Mouse (Mus musculus): ENCODE results near the gene Senp6. TPM values are rescaled to one million over a fixed set of nuclear protein-coding genes. Genes with fewer than 3 reads are reported as not detected.
A peak's percentile ranks its signal among the peaks of the same experiment; 100 is the strongest.
"Not testable (repeated sequence)": the region's sequence is repeated elsewhere in the genome, so short reads cannot be mapped to it uniquely, and the experiment has no call there.

The Senp6 gene
- polyA plus RNA-seq, 1 experiment from 2014 or later: 58.4 TPM

DNA sequence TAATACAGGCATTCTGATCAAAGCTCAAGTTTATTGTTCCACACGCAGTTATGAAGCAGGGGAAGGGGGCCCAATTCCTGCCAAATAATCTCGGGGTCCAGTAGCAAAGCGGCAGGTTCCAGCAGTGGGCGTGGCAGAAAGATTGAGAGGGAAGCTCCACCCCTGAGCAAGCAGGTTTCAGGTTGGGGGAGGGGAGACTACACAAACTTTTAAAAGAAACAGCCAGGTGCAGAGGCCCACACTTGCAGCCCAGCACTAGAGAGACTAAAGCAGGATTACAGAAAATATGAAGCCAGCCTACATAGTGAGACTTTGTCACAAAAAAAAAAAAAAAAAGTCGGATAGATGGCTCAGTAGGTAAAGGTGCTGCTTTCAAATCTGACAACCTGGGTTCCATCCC lies 13.8 kb upstream of the Senp6 start:
- H3K4me3 ChIP-seq: no peak overlapping the region
- no peaks in the 10 kb centered on the region for H3K36me3 ChIP-seq
- no peak for ATAC-seq (ENCODE audit: low FRiP score)
- no peak overlapping the region for H3K9ac ChIP-seq
- H3K9me3 ChIP-seq: no peaks in the 10 kb centered on the region; the same call in 1 of the 2 replicates
- H3K27ac ChIP-seq: no peak overlapping the region
- no peaks in the 10 kb centered on the region for H3K27me3 ChIP-seq
- H3K4me1 ChIP-seq (replicated peaks): no peaks in the 10 kb centered on the region
- H3K4me2 ChIP-seq: no peak overlapping the region
- 90% methylated on average over 5 of the region's 5 CpGs for WGBS

GRCm38 (mm10) chr9:80057690-80058089 lies 9.0 kb upstream of the Senp6 start:
- Histone ChIP-seq H3K4me1 (replicated peaks) (no peaks in the 10 kb centered on the region), H3K9me3 (no peaks in the 10 kb centered on the region; the same call in 1 of the 2 replicates), H3K4me2 (no peak overlapping the region), H3K36me3 (no peaks in the 10 kb centered on the region), H3K27ac (no peak overlapping the region), H3K4me3 (no peak overlapping the region), H3K9ac (no peak overlapping the region), H3K27me3 (no peaks in the 10 kb centered on the region)
- ATAC-seq (ENCODE audit: low FRiP score): no peak
- 88% methylated on average over 2 of the region's 2 CpGs for WGBS

- peaks cover 16% of the 10 kb centered on the region for H3K4me1 ChIP-seq (replicated peaks)
- WGBS: 84% methylated on average over 2 of the region's 2 CpGs
- H3K9ac ChIP-seq; H3K9me3 ChIP-seq; H3K4me3 ChIP-seq; H3K27me3 ChIP-seq; H3K36me3 ChIP-seq; H3K4me2 ChIP-seq; ATAC-seq (ENCODE audit: low FRiP score): not testable (repeated sequence)
- H3K27ac ChIP-seq: peak overlapping the region; percentile 100; the same call in 1 of the 2 replicates
Measured at GRCm38 (mm10) chr9:80065495-80065894, 1.2 kb upstream of the Senp6 start.

- H3K36me3 ChIP-seq: no peaks in the 10 kb centered on the region
- H3K9me3 ChIP-seq: no peaks in the 10 kb centered on the region
- H3K4me2 ChIP-seq: peak overlapping the region; percentile 64
- H3K4me1 ChIP-seq (replicated peaks): peaks cover 33% of the 10 kb centered on the region
- peak overlapping the region; percentile 100 for H3K27ac ChIP-seq
- peak overlapping the region; percentile 100 for H3K9ac ChIP-seq
- WGBS: under 1% methylated on average over 83 of the region's 93 CpGs
- ATAC-seq (ENCODE audit: low FRiP score): peak; percentile 85
- H3K4me3 ChIP-seq: peak overlapping the region; percentile 89
- no peaks in the 10 kb centered on the region for H3K27me3 ChIP-seq
Measured at GRCm38 (mm10) chr9:80067221-80068027, 721 bp downstream of the Senp6 start.

DNA sequence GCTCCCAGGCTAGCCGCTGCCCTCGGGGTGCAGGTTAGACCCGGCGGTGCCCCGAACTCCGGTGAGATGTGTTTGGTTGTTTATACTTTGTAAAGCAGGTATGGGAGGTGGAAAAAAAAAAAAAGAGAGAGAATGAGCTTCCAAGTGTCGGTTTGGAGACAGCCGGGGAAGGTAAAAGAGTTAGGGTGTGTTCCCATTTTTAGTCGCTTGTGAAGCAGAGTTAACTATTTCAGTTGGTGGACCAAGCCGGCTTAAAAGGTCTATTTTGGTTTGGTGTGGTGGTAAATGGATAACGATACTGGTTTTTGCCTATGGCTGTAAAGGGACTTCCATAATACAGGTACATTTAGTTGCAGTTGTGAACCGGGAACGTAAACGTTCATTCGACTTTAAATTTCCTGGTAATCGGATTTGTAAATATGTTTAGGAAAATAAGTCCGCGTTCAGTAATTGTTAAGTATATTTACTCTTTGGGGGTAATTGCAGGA lies 1.4 kb downstream of the Senp6 start:
- H3K36me3 ChIP-seq: no peaks in the 10 kb centered on the region
- WGBS: under 1% methylated on average over 18 of the region's 18 CpGs
- peak overlapping the region; percentile 64 for H3K4me2 ChIP-seq
- ATAC-seq (ENCODE audit: low FRiP score): no peak
- no peaks in the 10 kb centered on the region for H3K9me3 ChIP-seq
- peak overlapping the region; percentile 100 for H3K27ac ChIP-seq
- H3K27me3 ChIP-seq: no peaks in the 10 kb centered on the region
- H3K4me3 ChIP-seq: peak overlapping the region; percentile 89
- H3K9ac ChIP-seq: peak overlapping the region; percentile 100
- peaks cover 37% of the 10 kb centered on the region for H3K4me1 ChIP-seq (replicated peaks)

DNA sequence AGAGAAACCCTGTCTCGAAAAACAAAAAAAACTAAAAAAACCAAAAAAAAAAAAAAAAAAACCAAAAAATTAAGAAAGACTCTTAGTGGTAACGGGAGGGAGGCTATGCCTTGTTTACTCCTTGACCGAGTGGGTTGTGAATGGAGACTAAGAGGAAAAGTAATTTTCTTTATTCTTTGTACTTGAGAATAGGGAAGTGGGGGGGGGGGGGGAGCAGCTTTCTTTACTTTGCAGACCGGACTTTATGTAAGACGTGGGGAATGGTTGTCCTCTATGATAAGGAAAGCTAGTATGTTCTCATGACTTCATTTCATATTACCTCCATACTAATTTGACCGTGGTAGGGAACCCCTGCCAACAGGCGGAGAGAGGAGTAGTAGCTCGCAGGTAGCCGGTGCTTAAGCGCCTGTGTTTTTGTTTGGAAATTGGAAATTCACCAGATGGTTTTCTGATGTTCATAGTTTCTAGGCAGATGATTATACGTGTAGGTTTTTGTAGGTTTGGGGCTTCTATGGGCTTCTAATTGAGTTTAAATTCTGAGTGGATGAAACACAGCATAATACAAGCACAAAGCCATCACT lies 2.1 kb downstream of the Senp6 start:
- H3K9ac ChIP-seq: peak overlapping the region; percentile 100
- no peaks in the 10 kb centered on the region for H3K27me3 ChIP-seq
- H3K27ac ChIP-seq: no peak overlapping the region
- peak overlapping the region; percentile 89 for H3K4me3 ChIP-seq
- no peaks in the 10 kb centered on the region for H3K36me3 ChIP-seq
- H3K9me3 ChIP-seq: no peaks in the 10 kb centered on the region
- no peak for ATAC-seq (ENCODE audit: low FRiP score)
- 37% methylated on average over 11 of the region's 11 CpGs for WGBS
- H3K4me1 ChIP-seq (replicated peaks): peaks cover 43% of the 10 kb centered on the region
- peak overlapping the region; percentile 64 for H3K4me2 ChIP-seq

GRCm38 (mm10) chr9:80070026-80070425 lies 3.3 kb downstream of the Senp6 start:
- no peak overlapping the region for H3K9ac ChIP-seq
- WGBS: 90% methylated on average over 3 of the region's 3 CpGs
- no peak overlapping the region for H3K27ac ChIP-seq
- peaks cover 54% of the 10 kb centered on the region for H3K4me1 ChIP-seq (replicated peaks)
- H3K27me3 ChIP-seq: no peaks in the 10 kb centered on the region
- no peak overlapping the region for H3K4me2 ChIP-seq
- no peaks in the 10 kb centered on the region for H3K9me3 ChIP-seq
- no peak for ATAC-seq (ENCODE audit: low FRiP score)
- H3K4me3 ChIP-seq: no peak overlapping the region
- no peaks in the 10 kb centered on the region for H3K36me3 ChIP-seq

DNA sequence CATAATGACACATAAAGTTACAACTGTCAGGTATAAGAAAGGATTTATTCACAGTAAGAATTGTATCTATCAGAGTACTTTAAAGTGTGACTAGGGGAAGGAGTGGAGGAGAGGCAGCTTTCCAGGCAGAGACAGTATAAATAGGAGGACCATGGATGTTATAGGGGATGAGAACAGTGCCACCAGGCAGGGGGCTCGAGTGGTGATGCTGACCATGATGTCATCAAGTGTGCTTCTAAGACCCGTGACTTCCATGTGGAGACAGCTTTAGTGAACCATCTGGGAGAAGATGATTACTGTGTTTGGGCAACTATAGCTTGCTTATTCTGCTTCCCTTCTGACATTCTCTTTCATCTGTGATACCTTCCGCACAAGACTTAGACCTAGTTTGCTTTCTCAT lies 4.9 kb downstream of the Senp6 start:
- ATAC-seq (ENCODE audit: low FRiP score): no peak
- Histone ChIP-seq H3K36me3 (no peaks in the 10 kb centered on the region), H3K9me3 (no peaks in the 10 kb centered on the region), H3K27me3 (no peaks in the 10 kb centered on the region), H3K27ac (no peak overlapping the region), H3K4me3 (no peak overlapping the region), H3K4me2 (no peak overlapping the region), H3K9ac (no peak overlapping the region), H3K4me1 (replicated peaks) (peaks cover 61% of the 10 kb centered on the region)
- WGBS: 48% methylated on average over 3 of the region's 3 CpGs

DNA sequence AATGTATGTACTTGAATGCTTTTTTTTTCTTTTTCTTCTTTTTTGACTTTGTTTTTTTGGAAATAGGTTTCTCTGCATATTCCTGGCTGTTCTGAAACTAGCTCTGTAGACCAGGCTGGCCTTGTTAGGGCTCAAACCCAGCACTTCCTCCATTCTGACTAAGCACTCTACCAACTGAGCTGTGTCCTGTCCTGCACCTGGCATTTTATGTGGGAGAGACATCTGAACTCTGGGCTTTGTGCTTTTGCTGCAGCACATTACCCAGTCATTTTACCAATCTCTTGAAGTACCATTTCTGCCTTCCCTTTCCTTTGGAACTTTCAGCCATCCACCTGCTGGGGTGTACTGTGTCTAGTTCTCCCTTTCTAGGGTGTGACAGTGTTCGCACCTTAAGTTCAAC lies 7.4 kb downstream of the Senp6 start:
- Histone ChIP-seq H3K27ac (peak overlapping the region; percentile 58; the same call in 1 of the 2 replicates), H3K9me3 (no peaks in the 10 kb centered on the region)

DNA sequence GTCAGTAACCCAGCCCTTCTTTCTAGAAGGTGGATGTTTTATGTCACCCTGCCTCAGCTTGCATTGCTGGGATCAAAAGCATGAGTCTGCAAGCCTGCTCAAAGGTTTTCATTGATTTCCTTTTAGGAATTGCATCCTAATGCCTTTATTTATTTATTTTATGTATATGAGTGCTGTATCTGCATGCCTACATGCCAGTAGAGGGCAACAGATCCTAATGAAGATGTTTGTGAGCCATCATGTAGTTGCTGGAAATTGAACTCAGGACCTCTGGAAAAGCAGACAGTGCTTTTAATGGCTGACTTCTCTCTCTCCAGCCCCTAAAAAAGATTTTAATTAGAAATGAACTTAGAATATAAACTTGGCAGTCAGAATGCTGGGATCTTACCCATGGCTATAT lies 8.2 kb downstream of the Senp6 start:
- Histone ChIP-seq H3K4me1 (replicated peaks) (peaks cover 55% of the 10 kb centered on the region), H3K27ac (no peak overlapping the region), H3K4me2 (no peak overlapping the region), H3K9me3 (no peaks in the 10 kb centered on the region), H3K9ac (no peak overlapping the region), H3K27me3 (no peaks in the 10 kb centered on the region), H3K36me3 (no peaks in the 10 kb centered on the region), H3K4me3 (no peak overlapping the region)
- ATAC-seq (ENCODE audit: low FRiP score): no peak

More for the DNA sequence above, 7.4 kb downstream of the Senp6 start:
- Histone ChIP-seq H3K4me3 (no peak overlapping the region), H3K4me2 (no peak overlapping the region), H3K36me3 (no peaks in the 10 kb centered on the region), H3K27me3 (no peaks in the 10 kb centered on the region), H3K4me1 (replicated peaks) (peaks cover 62% of the 10 kb centered on the region), H3K9ac (no peak overlapping the region)
- WGBS: 80% methylated on average over 1 of the region's 1 CpGs
- no peak for ATAC-seq (ENCODE audit: low FRiP score)

- ATAC-seq (ENCODE audit: low FRiP score): no peak
- WGBS: 95% methylated on average over 1 of the region's 1 CpGs
- no peaks in the 10 kb centered on the region for H3K9me3 ChIP-seq
Measured at GRCm38 (mm10) chr9:80080941-80081340, 14.2 kb downstream of the Senp6 start.

GRCm38 (mm10) chr9:80084429-80085092 lies 17.9 kb downstream of the Senp6 start:
- peaks cover 3% of the 10 kb centered on the region; the same call in 1 of the 2 replicates for H3K36me3 ChIP-seq
- 0 out of 2 replicates have a peak overlapping the region, but pooled peaks have one; percentile 20 for H3K27ac ChIP-seq
- H3K27me3 ChIP-seq: no peaks in the 10 kb centered on the region
- H3K4me1 ChIP-seq (replicated peaks): peaks cover 36% of the 10 kb centered on the region
- H3K9ac ChIP-seq: no peak overlapping the region
- no peak for ATAC-seq (ENCODE audit: low FRiP score)
- H3K4me3 ChIP-seq: no peak overlapping the region
- WGBS: 41% methylated on average over 10 of the region's 10 CpGs
- no peaks in the 10 kb centered on the region for H3K9me3 ChIP-seq
- H3K4me2 ChIP-seq: no peak overlapping the region

More at GRCm38 (mm10) chr9:80080941-80081340, 14.2 kb downstream of the Senp6 start:
- Histone ChIP-seq H3K27ac (no peak overlapping the region), H3K4me1 (replicated peaks) (peaks cover 33% of the 10 kb centered on the region), H3K9ac (no peak overlapping the region), H3K4me2 (no peak overlapping the region), H3K4me3 (no peak overlapping the region), H3K27me3 (no peaks in the 10 kb centered on the region), H3K36me3 (peaks cover 3% of the 10 kb centered on the region; the same call in 1 of the 2 replicates)
